Mouse (Mus musculus) granulocyte monocyte progenitor cell, adult 5-6 weeks (primary cell): ENCODE data around the gene Zfp712. TPM values are rescaled to one million over a fixed set of nuclear protein-coding genes. Genes with fewer than 3 reads are reported as not detected.
A peak's percentile ranks its signal among the peaks of the same experiment; 100 is the strongest.

Experiments
- ATAC-seq: replicated peaks from 2 replicates; pipeline ENCODE4 v1.8.0; 2016; ENCODE audit warnings: mild to moderate bottlenecking, moderate TSS enrichment, inconsistent platforms; ENCODE audit not compliant: poor library complexity, severe bottlenecking
- total RNA-seq, 2 experiments: library from RNA; stranded (forward) in 1 of 2; stranded (reverse) in 1 of 2; fragments of 200-712, 200-1000 nt in 1 of 2; fragments of >200 nt in 1 of 2; fragmentation: Nextera tagmentation in 1 of 2; gene quantifications; 2 replicates each; pipeline ENCODE4 v1.2.3; 2014 to 2017

Zfp712 gene
- total RNA-seq (2014; fragmentation: Nextera tagmentation), result 3.4 and 3.9 TPM in 2 replicates
- total RNA-seq (2017), result 2.2 and 5.0 TPM in 2 replicates

DNA sequence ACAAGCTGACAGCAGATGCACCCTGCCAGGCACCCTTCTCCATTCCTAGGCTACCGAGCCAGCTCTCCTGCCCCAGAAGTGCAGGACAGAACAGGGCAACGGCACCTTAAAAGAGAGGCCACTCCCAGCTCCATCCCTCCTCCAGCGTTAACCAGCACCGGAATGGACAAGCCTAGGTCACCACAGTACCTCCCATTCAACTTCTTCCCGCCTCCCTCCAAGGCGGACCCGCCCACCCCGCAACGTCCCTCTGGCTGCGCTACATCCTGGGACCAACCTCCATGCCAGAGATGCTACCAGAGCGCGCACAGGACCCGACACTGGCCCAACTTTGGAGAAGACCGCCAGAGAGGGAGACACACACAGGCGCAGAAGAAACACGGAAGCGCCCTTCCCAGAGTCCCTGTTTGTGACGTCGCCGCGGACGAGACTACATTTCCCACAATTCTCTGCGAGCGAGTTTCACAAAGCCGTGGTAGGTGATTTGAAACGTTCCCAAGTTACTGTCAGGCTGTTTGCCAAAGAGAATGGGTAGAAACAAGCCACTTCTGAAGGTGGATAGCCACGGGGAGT lies at the start of gene Zfp712:
TSS of gene Zfp712 (minus strand) at position 385 of the 573 bp plus-strand sequence.
- ATAC-seq, result peak; percentile 93

DNA sequence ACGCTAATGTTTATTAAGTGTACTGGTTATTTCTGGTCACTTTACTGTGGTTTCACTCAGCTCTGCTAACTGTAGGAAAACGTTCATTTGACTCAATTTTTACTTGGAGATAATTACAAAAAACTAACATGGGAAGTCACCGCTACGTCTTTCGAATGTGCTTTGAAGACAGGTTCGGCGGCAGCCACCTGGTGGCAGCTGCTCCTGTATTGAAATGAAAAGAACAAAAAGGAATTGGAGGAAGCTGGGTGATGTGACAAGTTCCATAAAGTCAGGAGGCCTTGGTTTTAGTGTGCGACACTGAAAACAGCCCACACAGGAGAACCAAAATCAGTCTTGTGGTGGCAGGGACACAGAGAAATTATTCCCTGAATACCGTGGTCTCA lies 47.8 kb upstream of the Zfp712 start:
- ATAC-seq, result peak; percentile 71

DNA sequence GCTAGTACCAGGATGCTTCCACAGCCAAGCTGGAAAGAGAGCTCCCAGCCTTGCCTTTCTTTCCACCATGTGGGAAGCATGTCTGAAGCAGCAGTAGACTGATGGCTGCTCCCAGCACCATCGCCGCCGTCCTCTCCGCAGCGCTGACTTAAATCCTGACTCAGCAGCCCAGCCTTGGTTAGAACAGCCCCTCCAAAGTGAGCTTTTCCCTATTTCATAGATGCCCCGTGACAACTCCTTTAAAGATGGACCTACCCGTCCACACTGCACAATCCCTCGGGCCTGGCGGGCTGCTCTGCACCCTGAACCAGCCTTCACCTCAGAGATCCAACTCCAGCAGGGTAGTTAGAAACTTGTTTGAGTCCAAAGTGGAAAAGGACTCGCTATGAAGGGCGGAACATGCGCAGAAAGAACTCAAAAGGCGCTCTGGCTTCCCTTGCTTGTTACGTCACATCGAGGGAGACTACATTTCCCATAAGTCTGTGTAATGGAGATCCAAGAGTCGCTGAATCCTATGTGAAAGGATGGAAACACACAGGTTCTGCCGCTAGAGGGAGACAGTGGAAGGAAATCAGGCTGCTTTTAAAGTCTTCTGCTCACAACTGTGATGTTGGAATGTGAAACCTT lies 47.3 kb upstream of the Zfp712 start, which contains the start of gene Gm28557:
TSS of gene Gm28557 (minus strand) at position 411 of the 627 bp plus-strand sequence.
- peak; percentile 95 for ATAC-seq

DNA sequence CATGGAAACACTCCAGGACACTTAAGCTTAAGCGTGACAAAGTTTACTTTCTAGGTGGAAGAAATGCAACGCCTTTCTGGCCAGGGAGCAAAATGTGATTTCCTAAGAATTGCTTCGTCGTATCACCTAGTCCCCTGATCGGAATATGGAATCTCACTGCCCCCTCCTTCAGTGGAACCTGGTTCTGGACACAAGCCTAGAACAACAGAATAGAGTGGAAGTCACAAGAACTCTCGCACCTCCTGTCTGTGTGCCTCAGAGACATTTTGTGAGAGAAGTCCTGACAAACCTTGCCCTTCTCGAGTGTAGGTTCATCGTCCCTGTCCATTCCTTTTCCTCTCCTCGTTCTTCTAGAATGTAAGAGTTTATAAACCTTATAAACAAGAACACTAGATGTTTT lies 46.7 kb upstream of the Zfp712 start:
- ATAC-seq, result no peak

DNA sequence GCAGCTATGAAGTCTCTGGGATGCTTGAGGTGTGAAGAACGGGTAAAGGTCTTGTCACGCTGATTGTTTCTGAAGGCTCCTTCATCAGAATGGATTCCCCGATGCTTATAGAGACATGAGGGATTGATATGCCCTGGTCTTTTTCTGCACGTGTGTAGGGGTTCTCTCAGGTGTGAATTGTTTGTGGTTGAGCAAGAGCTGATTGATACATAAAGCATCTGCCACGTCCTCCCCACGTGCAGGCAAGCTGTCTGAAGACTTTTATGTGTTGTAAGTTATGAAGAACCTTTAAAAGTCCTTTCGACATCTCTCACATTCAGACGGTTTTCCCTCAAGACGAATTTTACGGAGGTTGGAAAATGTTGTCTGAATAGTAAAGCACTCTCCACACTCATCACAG lies 36.9 kb upstream of the Zfp712 start, which contains the start of gene Zfp708:
TSS of gene Zfp708 (minus strand) at position 101 of the 400 bp plus-strand sequence.
- ATAC-seq, result no peak

DNA sequence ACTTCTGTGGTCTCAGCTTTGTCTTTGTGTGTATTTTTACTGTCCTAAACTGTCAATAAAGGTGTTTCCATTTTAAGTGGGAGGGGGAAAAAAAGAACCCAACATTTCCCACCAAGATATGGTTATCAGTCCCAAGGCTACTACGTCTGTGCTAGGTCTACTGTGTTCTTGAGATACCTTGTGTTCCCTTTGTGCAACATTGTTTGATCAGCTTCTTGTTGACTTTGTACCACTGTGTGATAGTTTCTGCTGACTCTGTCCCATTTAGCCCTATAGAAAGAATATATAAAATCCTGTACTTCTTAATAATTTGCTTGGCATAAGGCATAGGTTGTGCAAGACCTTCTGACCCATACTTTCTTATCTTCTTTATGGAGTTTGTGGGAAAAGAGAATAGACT lies 29.2 kb upstream of the Zfp712 start:
- ATAC-seq, result no peak

DNA sequence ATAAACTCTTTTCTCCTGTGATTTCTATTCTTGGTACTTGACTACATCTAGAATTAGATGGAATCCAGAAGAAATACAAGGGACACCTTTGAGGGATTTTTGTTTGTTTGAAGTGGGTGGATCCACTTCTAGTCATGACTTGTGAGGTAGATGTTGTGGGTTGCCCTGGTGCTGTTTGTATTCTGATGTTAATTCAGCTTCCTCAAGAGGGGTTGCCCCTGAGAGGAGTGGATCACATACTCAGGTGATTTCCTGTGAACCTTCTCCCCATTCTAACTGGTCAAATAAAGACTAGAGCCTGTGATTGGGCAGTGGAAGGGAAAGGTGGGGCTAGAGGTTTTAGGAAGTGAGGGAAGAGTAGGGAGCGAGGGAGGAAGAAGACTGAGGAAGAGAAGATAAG lies 21.0 kb upstream of the Zfp712 start:
- peak; percentile 43 for ATAC-seq

DNA sequence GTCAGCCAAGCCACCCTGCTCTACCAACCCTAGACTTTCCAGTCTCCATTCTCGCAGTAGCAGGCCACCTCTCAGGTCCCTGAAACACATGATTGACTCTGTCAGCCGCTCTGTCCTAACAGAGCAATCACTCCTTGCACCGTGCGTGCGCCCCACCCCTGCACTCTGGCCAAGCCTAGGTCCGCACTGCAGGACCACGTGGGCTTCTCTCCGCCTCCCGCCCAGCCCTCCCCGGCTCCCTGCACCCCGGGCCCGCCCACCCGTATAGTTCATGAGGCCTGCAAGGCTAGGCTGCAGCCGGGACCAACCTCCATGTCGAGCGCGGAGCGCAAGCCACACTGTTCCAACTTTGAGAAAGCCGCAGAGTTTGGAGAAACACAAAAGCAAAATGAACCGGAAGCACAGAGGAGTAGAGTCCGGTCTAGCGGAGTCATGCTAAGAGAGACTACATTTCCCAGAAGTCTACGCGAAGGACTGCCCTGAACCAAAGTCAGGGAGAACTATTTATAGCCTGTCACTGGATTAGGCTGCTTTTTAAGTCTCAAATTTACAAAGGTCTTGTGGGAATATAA lies 20.3 kb upstream of the Zfp712 start:
- ATAC-seq, result peak; percentile 90

DNA sequence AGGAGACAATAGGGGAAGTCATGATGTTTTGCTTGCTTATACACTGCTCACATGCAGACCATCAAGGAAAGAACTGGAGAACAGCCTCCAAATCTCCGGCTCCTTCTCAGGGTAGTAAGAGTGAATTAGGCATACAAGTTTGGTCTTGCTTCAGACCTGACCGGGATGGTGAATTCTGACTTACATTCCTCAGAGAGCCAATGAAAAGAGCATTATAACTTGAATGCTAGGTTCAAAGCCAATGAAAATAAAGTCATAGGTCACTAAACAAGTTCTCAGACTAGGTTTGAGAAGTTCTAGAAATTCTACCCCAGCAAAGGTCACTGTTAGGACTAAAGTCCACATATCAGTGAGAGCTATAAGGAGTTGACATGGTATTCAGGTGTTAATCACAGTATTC lies 16.3 kb upstream of the Zfp712 start:
- no peak for ATAC-seq

DNA sequence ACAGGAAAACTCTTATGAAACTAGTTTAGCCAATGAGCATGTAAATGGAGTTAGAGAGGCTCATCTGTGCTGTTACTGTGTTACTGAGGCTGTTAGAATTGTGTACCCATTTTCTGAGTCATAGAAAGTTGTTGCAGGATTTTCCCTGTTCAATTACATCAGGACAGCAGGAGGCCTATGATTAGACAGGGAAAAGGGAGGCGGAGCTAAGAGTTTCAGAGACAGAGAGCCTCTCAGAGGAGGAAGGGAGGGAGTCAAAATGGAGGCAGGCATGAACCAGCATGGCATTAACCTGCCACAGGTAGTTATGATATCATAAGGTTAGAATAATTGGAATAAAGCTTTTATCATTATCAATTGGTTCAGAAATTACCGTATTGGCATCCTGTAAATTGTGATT lies 11.8 kb upstream of the Zfp712 start:
- ATAC-seq, result no peak

DNA sequence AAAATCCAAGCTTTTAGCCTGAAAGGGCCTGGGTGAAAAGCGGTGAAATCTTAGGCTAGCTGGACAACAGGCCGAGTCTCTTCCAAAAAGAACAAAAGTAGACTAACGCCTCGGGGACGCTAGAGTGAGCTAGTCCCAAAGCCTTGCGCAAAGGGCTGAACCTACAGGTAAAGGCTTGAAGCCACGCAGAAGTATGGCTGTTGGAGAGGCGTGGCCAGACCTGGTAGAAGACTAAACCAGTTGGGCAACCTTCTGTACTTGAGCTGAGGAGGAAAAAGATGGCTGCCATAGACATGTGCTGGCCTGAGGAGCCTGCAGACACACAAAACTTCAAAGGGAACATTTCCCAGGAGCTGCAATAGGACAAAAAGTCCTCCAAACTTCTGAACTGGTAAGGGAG lies 4.4 kb upstream of the Zfp712 start:
- no peak for ATAC-seq

DNA sequence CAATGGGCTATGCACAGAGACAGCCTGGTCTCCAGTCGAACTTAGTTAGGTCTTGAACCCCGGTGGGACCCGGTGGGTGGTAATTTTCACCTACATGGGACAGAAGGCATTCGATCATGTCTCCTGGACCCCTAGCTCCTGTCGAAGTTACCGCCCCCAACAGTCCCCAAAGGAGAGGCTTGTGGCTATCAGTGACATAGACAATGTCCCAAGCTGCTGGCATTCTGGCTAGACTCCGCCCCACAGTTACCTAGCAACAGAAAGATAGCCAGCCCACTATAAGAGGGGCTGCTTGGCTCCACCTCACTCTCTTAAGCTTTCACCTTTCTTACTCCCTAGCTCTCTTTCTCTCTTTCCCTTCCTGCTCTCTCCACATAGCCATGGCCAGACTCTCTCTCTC lies 1.5 kb upstream of the Zfp712 start:
- no peak for ATAC-seq

DNA sequence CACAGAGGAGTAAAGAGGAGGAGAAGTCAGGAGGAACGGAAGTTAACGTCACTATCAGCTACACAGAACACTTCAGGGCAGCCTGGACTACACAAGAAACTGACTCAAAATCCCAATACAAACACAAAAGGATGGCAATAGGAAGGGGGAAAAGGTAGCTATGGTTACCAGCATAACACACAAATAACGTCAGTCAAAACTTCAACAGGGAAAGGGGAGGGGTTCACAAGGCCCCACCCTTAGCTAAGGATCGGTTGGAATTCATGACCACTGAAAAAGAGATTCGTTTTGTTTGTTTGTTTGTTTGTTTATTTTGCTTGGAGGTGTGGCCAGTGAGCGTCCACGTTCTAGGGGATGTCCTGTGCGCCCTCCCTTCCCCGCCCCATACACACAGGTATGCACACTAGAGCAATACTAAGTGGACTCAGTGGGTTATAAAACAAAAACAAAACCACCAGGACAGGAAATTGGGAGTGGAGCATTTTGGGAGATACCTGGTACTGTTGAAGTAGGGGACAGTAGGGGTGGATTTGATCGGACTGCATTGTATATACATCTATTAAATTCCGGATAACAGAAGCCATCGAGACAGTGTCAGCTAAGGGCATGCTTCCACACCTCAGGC lies 697 bp downstream of the Zfp712 start:
- ATAC-seq, result peak; percentile 44

Other genes starting within 250 kb of the Zfp712 start
- 1.7 and 1.9 TPM in 2 replicates for gene Gm10767, start 156.3 kb downstream of the Zfp712 start, total RNA-seq (2014; fragmentation: Nextera tagmentation)
- gene Gm10767, start 156.3 kb downstream of the Zfp712 start, total RNA-seq (2017), result 0.78 and 0.98 TPM in 2 replicates
- gene Zfp708, start 36.8 kb upstream of the Zfp712 start, total RNA-seq (2014; fragmentation: Nextera tagmentation), result 0.37 and 4.0 TPM in 2 replicates
- 1.8 and 2.9 TPM in 2 replicates for gene Zfp708, start 36.8 kb upstream of the Zfp712 start, total RNA-seq (2017)
- gene Gm28557, start 47.4 kb upstream of the Zfp712 start, total RNA-seq (2014; fragmentation: Nextera tagmentation), result 0.36 and 12.7 TPM in 2 replicates
- 1.4 and 3.2 TPM in 2 replicates for gene Gm28557, start 47.4 kb upstream of the Zfp712 start, total RNA-seq (2017)
- gene Rslcan18, start 55.1 kb upstream of the Zfp712 start, total RNA-seq (2014; fragmentation: Nextera tagmentation), result 2.4 TPM in 1 of 2 replicates, not detected in the other
- 1.8 TPM in 1 of 2 replicates, not detected in the other for gene Rslcan18, start 55.1 kb upstream of the Zfp712 start, total RNA-seq (2017)
- gene Zfp759, start 60.5 kb upstream of the Zfp712 start, total RNA-seq (2014; fragmentation: Nextera tagmentation), result 3.4 and 4.0 TPM in 2 replicates
- 8.4 and 13.4 TPM in 2 replicates for gene Zfp759, start 60.5 kb upstream of the Zfp712 start, total RNA-seq (2017)
- gene Rsl1, start 112.0 kb upstream of the Zfp712 start, total RNA-seq (2014; fragmentation: Nextera tagmentation), result 3.7 and 6.4 TPM in 2 replicates
- gene Rsl1, start 112.0 kb upstream of the Zfp712 start, total RNA-seq (2017), result 5.6 and 6.6 TPM in 2 replicates
- gene Zfp455, start 133.3 kb upstream of the Zfp712 start, total RNA-seq (2014; fragmentation: Nextera tagmentation), result 6.7 and 8.0 TPM in 2 replicates
- gene Zfp455, start 133.3 kb upstream of the Zfp712 start, total RNA-seq (2017), result 1.9 and 3.0 TPM in 2 replicates
- 5.1 and 10.4 TPM in 2 replicates for gene Zfp458, start 217.3 kb upstream of the Zfp712 start, total RNA-seq (2014; fragmentation: Nextera tagmentation)
- gene Zfp458, start 217.3 kb upstream of the Zfp712 start, total RNA-seq (2017), result 2.1 and 5.2 TPM in 2 replicates
- gene Zfp457, start 245.3 kb upstream of the Zfp712 start, total RNA-seq (2014; fragmentation: Nextera tagmentation), result 1.3 and 5.7 TPM in 2 replicates
- 1.7 and 1.8 TPM in 2 replicates for gene Zfp457, start 245.3 kb upstream of the Zfp712 start, total RNA-seq (2017)